Mouse (Mus musculus) intestine, embryonic 15.5 days (tissue): ENCODE data around the gene Dpm2. TPM values are rescaled to one million over a fixed set of nuclear protein-coding genes. Genes with fewer than 3 reads are reported as not detected.
A peak's percentile ranks its signal among the peaks of the same experiment; 100 is the strongest.

Source experiments
- ATAC-seq: fragments of 200-750 bp; cut with Nextera tagmentation; 2 replicates; pipeline ENCODE4 v1.8.0; 2017; ENCODE audit warnings: moderate TSS enrichment, moderate library complexity
- H3K27ac ChIP-seq: fragments of 300-500 bp; sonication (generic); 2 replicates; pipeline ENCODE4 v1.5.1; 2015; ENCODE audit warnings: mild to moderate bottlenecking, inconsistent platforms
- H3K27me3 ChIP-seq: fragments of 300-500 bp; sonication (generic); replicated peaks from 2 replicates; pipeline ENCODE4 v1.6.1; 2015; ENCODE audit warnings: inconsistent platforms
- H3K36me3 ChIP-seq: fragments of 300-500 bp; sonication (generic); 2 replicates; pipeline ENCODE4 v1.6.1; 2015; ENCODE audit warnings: inconsistent platforms
- H3K4me1 ChIP-seq: fragments of 300-500 bp; sonication (generic); replicated peaks from 2 replicates; pipeline ENCODE4 v1.6.1; 2015; ENCODE audit warnings: inconsistent platforms
- H3K4me2 ChIP-seq: fragments of 300-500 bp; sonication (generic); replicated peaks from 2 replicates; pipeline ENCODE4 v1.6.1; 2015; ENCODE audit warnings: mild to moderate bottlenecking, inconsistent platforms
- H3K4me3 ChIP-seq: fragments of 300-500 bp; sonication (generic); replicated peaks from 2 replicates; pipeline ENCODE4 v1.5.1; 2015; ENCODE audit warnings: inconsistent platforms
- H3K9ac ChIP-seq: fragments of 300-500 bp; sonication (generic); 2 replicates; pipeline ENCODE4 v1.6.1; 2015; ENCODE audit warnings: inconsistent platforms
- H3K9me3 ChIP-seq: fragments of 300-500 bp; sonication (generic); 2 replicates; pipeline ENCODE4 v1.6.1; 2016; ENCODE audit warnings: inconsistent platforms
- WGBS: fragments of 180-500 bp; shearing (Covaris S2); methylation state at CpG from one replicate; pipeline ENCODE4 v1.1.7; 2015; 5-methylcytosine and 5-hydroxymethylcytosine counted together
- polyA plus RNA-seq: library from polyadenylated mRNA; unstranded; fragments of >200 nt; fragmentation: Nextera tagmentation; extraction: Ambion mirVana; gene quantifications from 2 replicates; pipeline ENCODE4 v1.2.1, GENCODE M21; 2015

Gene Dpm2
- polyA plus RNA-seq: 115 and 121 TPM in 2 replicates

GRCm38 (mm10) chr2:32570698-32571494 lies at the start of gene Dpm2:
Gene Dpm2, plus strand, starts transcription at chr2:32570858.
- Histone ChIP-seq H3K9ac (peak within 1 kb of the TSS; percentile 57), H3K4me1 (peaks cover 19% of the 10 kb centered on the region), H3K27ac (no peak within 1 kb of the TSS), H3K27me3 (0 out of 2 replicates have a peak, but pooled peaks cover 3% of the 10 kb centered on the region), H3K36me3 (peaks cover 20% of the 10 kb centered on the region), H3K4me3 (peak within 1 kb of the TSS; percentile 51), H3K4me2 (peak within 1 kb of the TSS; percentile 75), H3K9me3 (no peaks in the 10 kb centered on the region)
- peak; percentile 84 for ATAC-seq
- WGBS: under 1% methylated on average over 36 of the region's 36 CpGs

- peak; percentile 94 for ATAC-seq
- H3K4me1 ChIP-seq: peaks cover 7% of the 10 kb centered on the region; the same call in 1 of the 2 replicates
- H3K4me2 ChIP-seq: 0 out of 2 replicates have a peak overlapping the region, but pooled peaks have one; percentile 14
- H3K36me3 ChIP-seq: no peaks in the 10 kb centered on the region
- H3K9ac ChIP-seq: no peak overlapping the region
- H3K27me3 ChIP-seq: no peaks in the 10 kb centered on the region
- H3K4me3 ChIP-seq: no peak overlapping the region
- H3K27ac ChIP-seq: peak overlapping the region; percentile 71
- H3K9me3 ChIP-seq: no peaks in the 10 kb centered on the region
- WGBS: 67% methylated on average over 13 of the region's 13 CpGs
Measured at GRCm38 (mm10) chr2:32524536-32525031, 46.1 kb upstream of the Dpm2 start.

GRCm38 (mm10) chr2:32525816-32526215 lies 44.8 kb upstream of the Dpm2 start:
- Histone ChIP-seq H3K4me1 (peaks cover 7% of the 10 kb centered on the region; the same call in 1 of the 2 replicates), H3K4me2 (no peak overlapping the region), H3K27me3 (no peaks in the 10 kb centered on the region), H3K27ac (no peak overlapping the region), H3K4me3 (no peak overlapping the region), H3K9me3 (no peaks in the 10 kb centered on the region), H3K36me3 (no peaks in the 10 kb centered on the region), H3K9ac (no peak overlapping the region)
- no peak for ATAC-seq
- WGBS: 85% methylated on average over 12 of the region's 12 CpGs

- 80% methylated on average over 14 of the region's 14 CpGs for WGBS
- H3K4me3 ChIP-seq: no peak overlapping the region
- H3K4me2 ChIP-seq: no peak overlapping the region
- peaks cover 7% of the 10 kb centered on the region; the same call in 1 of the 2 replicates for H3K4me1 ChIP-seq
- no peaks in the 10 kb centered on the region for H3K36me3 ChIP-seq
- H3K9ac ChIP-seq: no peak overlapping the region
- H3K9me3 ChIP-seq: no peaks in the 10 kb centered on the region
- no peak overlapping the region for H3K27ac ChIP-seq
- H3K27me3 ChIP-seq: no peaks in the 10 kb centered on the region
- no peak for ATAC-seq
Measured at GRCm38 (mm10) chr2:32527468-32527966, 43.1 kb upstream of the Dpm2 start.

GRCm38 (mm10) chr2:32528326-32528725 lies 42.3 kb upstream of the Dpm2 start:
- no peak overlapping the region for H3K9ac ChIP-seq
- no peaks in the 10 kb centered on the region for H3K36me3 ChIP-seq
- H3K27ac ChIP-seq: no peak overlapping the region
- WGBS: 73% methylated on average over 1 of the region's 1 CpGs
- no peak for ATAC-seq
- H3K4me3 ChIP-seq: no peak overlapping the region
- no peaks in the 10 kb centered on the region for H3K27me3 ChIP-seq
- H3K4me2 ChIP-seq: no peak overlapping the region
- H3K4me1 ChIP-seq: peaks cover 10% of the 10 kb centered on the region
- H3K9me3 ChIP-seq: no peaks in the 10 kb centered on the region

GRCm38 (mm10) chr2:32530479-32530878 lies 40.2 kb upstream of the Dpm2 start:
- Histone ChIP-seq H3K27me3 (no peaks in the 10 kb centered on the region), H3K27ac (no peak overlapping the region), H3K4me1 (peaks cover 13% of the 10 kb centered on the region; the same call in 1 of the 2 replicates), H3K4me3 (no peak overlapping the region), H3K4me2 (no peak overlapping the region), H3K36me3 (no peaks in the 10 kb centered on the region), H3K9me3 (no peaks in the 10 kb centered on the region), H3K9ac (no peak overlapping the region)
- WGBS: 78% methylated on average over 2 of the region's 2 CpGs
- ATAC-seq: no peak

- Histone ChIP-seq H3K36me3 (no peaks in the 10 kb centered on the region), H3K4me2 (no peak overlapping the region), H3K4me1 (peaks cover 22% of the 10 kb centered on the region), H3K9ac (no peak overlapping the region), H3K27me3 (no peaks in the 10 kb centered on the region), H3K9me3 (no peaks in the 10 kb centered on the region), H3K27ac (no peak overlapping the region), H3K4me3 (no peak overlapping the region)
- ATAC-seq: no peak
- 87% methylated on average over 2 of the region's 2 CpGs for WGBS
Measured at GRCm38 (mm10) chr2:32533163-32533562, 37.5 kb upstream of the Dpm2 start.

GRCm38 (mm10) chr2:32534061-32534732 lies 36.5 kb upstream of the Dpm2 start:
- Histone ChIP-seq H3K4me3 (peak overlapping the region; percentile 92), H3K4me2 (peak overlapping the region; percentile 83), H3K27me3 (no peaks in the 10 kb centered on the region), H3K36me3 (no peaks in the 10 kb centered on the region), H3K4me1 (peaks cover 33% of the 10 kb centered on the region), H3K27ac (peak overlapping the region; percentile 95), H3K9me3 (no peaks in the 10 kb centered on the region), H3K9ac (peak overlapping the region; percentile 43)
- peak; percentile 18 for ATAC-seq
- WGBS: 10% methylated on average over 13 of the region's 13 CpGs

- WGBS: under 1% methylated on average over 67 of the region's 67 CpGs
- H3K4me1 ChIP-seq: peaks cover 40% of the 10 kb centered on the region
- H3K9ac ChIP-seq: peak within 1 kb of the TSS; percentile 99
Measured at GRCm38 (mm10) chr2:32534733-32535471, 35.8 kb upstream of the Dpm2 start, which contains the start of gene Fam102a. Gene Fam102a, plus strand, starts transcription at chr2:32535332.

GRCm38 (mm10) chr2:32535501-32535991 lies 35.1 kb upstream of the Dpm2 start:
- Histone ChIP-seq H3K9me3 (no peaks in the 10 kb centered on the region), H3K4me1 (peaks cover 42% of the 10 kb centered on the region), H3K4me3 (peak overlapping the region; percentile 92), H3K27ac (peak overlapping the region; percentile 100), H3K9ac (peak overlapping the region; percentile 99), H3K36me3 (no peaks in the 10 kb centered on the region), H3K27me3 (no peaks in the 10 kb centered on the region), H3K4me2 (peak overlapping the region; percentile 83)
- ATAC-seq: peak; percentile 82
- under 1% methylated on average over 56 of the region's 56 CpGs for WGBS

More at GRCm38 (mm10) chr2:32534733-32535471, 35.8 kb upstream of the Dpm2 start, which contains the start of gene Fam102a:
- no peaks in the 10 kb centered on the region for H3K36me3 ChIP-seq
- no peaks in the 10 kb centered on the region for H3K9me3 ChIP-seq
- peak within 1 kb of the TSS; percentile 83 for H3K4me2 ChIP-seq
- ATAC-seq: peak; percentile 95
- peak within 1 kb of the TSS; percentile 92 for H3K4me3 ChIP-seq
- no peaks in the 10 kb centered on the region for H3K27me3 ChIP-seq
- H3K27ac ChIP-seq: peak within 1 kb of the TSS; percentile 100

- no peaks in the 10 kb centered on the region for H3K36me3 ChIP-seq
- no peak for ATAC-seq
- peak overlapping the region; percentile 100 for H3K27ac ChIP-seq
- peaks cover 42% of the 10 kb centered on the region for H3K4me1 ChIP-seq
- peak overlapping the region; percentile 83 for H3K4me2 ChIP-seq
- H3K4me3 ChIP-seq: peak overlapping the region; percentile 92
- peak overlapping the region; percentile 99 for H3K9ac ChIP-seq
- no peaks in the 10 kb centered on the region for H3K27me3 ChIP-seq
- no peaks in the 10 kb centered on the region for H3K9me3 ChIP-seq
- under 1% methylated on average over 14 of the region's 14 CpGs for WGBS
Measured at GRCm38 (mm10) chr2:32536086-32536633, 34.5 kb upstream of the Dpm2 start.
